Mouse (Mus musculus) G1E (cell line): ENCODE measurements at regions not wholly inside any gene's neighbourhood (a gene's known extent, or its start where the extent isn't known, plus 50 kb on each side); places are given as distances from the start of the nearest gene placed in this dataset.
"Not testable (repeated sequence)": the region's sequence is repeated elsewhere in the genome, so short reads cannot be mapped to it uniquely, and the experiment has no call there.

ENCODE experiments used
- CTCF ChIP-seq: IDR thresholded peaks from 2 replicates; pipeline ENCODE4 v1.5.1; 2012; ENCODE audit warnings: low read depth, low read length, inconsistent platforms, mixed read lengths
- GATA1 ChIP-seq: IDR thresholded peaks from 2 replicates; pipeline ENCODE4 v1.6.1; 2012; ENCODE audit warnings: borderline replicate concordance, low read length, inconsistent platforms, mixed read lengths
- GATA2 ChIP-seq: IDR thresholded peaks from 2 replicates; pipeline ENCODE4 v1.6.1; 2012; ENCODE audit warnings: low read depth, low read length, inconsistent platforms, borderline replicate concordance

DNA sequence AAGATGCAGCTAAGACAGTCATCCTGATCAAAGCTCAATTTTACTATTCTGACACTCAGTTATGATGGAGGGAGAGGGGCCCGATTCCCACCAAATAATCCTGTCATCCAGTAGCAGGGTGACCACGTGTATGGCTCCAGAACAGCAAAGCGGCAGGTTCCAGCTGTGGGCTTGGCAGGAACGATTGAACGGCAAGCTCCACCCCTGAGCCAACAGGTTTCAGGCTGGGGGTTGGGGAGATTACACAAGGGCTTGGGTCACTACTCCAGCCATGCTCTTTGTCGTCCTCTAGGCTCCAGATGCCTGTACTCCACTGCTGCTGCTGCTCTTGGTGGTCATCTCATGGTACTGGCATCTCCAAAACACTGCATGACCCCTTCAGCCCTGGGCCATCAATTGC is 119.3 kb upstream of the Tbl1xr1 start:
- not testable (repeated sequence) for TF ChIP-seq CTCF, GATA1, GATA2
